Mouse (Mus musculus) heart, embryonic 16.5 days (tissue): Measurements from ENCODE around the gene Krt87. TPM values are rescaled to one million over a fixed set of nuclear protein-coding genes. Genes with fewer than 3 reads are reported as not detected.

Experiments
- ATAC-seq: fragments of 200-750 bp; cut with Nextera tagmentation; replicated peaks from 2 replicates; pipeline ENCODE4 v1.8.0; 2017; ENCODE audit warnings: moderate number of reproducible peaks; ENCODE audit not compliant: insufficient read depth, low FRiP score; ENCODE audit errors: extremely low read depth
- H3K27ac ChIP-seq: fragments of 300-500 bp; sonication (generic); 2 replicates; pipeline ENCODE4 v1.5.1; 2014; ENCODE audit warnings: mild to moderate bottlenecking, low read length, control low read depth, moderate library complexity
- H3K27me3 ChIP-seq: fragments of 300-500 bp; sonication (generic); 2 replicates; pipeline ENCODE4 v1.6.1; 2014; ENCODE audit warnings: low read length, mixed read lengths; ENCODE audit not compliant: control insufficient read depth, insufficient read depth
- H3K36me3 ChIP-seq: fragments of 300-500 bp; sonication (generic); 2 replicates; pipeline ENCODE4 v1.6.1; 2014; ENCODE audit not compliant: control insufficient read depth, insufficient read depth
- H3K4me1 ChIP-seq: fragments of 300-500 bp; sonication (generic); 2 replicates; pipeline ENCODE4 v1.6.1; 2014; ENCODE audit warnings: low read length, mixed read lengths; ENCODE audit not compliant: control insufficient read depth, insufficient read depth
- H3K4me2 ChIP-seq: fragments of 300-500 bp; sonication (generic); 2 replicates; pipeline ENCODE4 v1.6.1; 2014; ENCODE audit warnings: low read depth, mild to moderate bottlenecking, control low read depth, low read length
- H3K4me3 ChIP-seq: fragments of 300-500 bp; sonication (generic); 2 replicates; pipeline ENCODE4 v1.5.1; 2014; ENCODE audit warnings: mild to moderate bottlenecking, control low read depth, low read length
- H3K9ac ChIP-seq: fragments of 300-500 bp; sonication (generic); 2 replicates; pipeline ENCODE4 v1.6.1; 2014; ENCODE audit warnings: low read length, control low read depth
- H3K9me3 ChIP-seq: fragments of 300-500 bp; sonication (generic); replicated peaks from 2 replicates; pipeline ENCODE4 v1.6.1; 2016; ENCODE audit warnings: low read length; ENCODE audit not compliant: control insufficient read depth
- WGBS: fragments of 180-500 bp; shearing (Covaris S2); extraction: QIAGEN DNeasy Blood & Tissue Kit; methylation state at CpG from one replicate; pipeline ENCODE4 v1.1.7; 2014; 5-methylcytosine and 5-hydroxymethylcytosine counted together
- polyA plus RNA-seq: library from polyadenylated mRNA; unstranded; fragments of >200 nt; fragmentation: Nextera tagmentation; extraction: Ambion mirVana; gene quantifications from 2 replicates; pipeline ENCODE4 v1.2.1, GENCODE M21; 2015

Gene Krt87
- polyA plus RNA-seq, 1 experiment from 2014 or later: 0.14 TPM

- H3K4me3 ChIP-seq: no peak overlapping the region
- ATAC-seq: no peak
- no peaks in the 10 kb centered on the region for H3K36me3 ChIP-seq
- H3K4me1 ChIP-seq: peaks cover 33% of the 10 kb centered on the region
- H3K27ac ChIP-seq: no peak overlapping the region
- WGBS: 66% methylated on average over 7 of the region's 7 CpGs
- H3K4me2 ChIP-seq: no peak overlapping the region
- H3K9me3 ChIP-seq: no peaks in the 10 kb centered on the region
- no peaks in the 10 kb centered on the region for H3K27me3 ChIP-seq
- H3K9ac ChIP-seq: no peak overlapping the region
These were observed 54.0 kb downstream of the Krt87 start for GRCm38 (mm10) chr15:101384610-101385009.

GRCm38 (mm10) chr15:101382811-101383210 lies 55.8 kb downstream of the Krt87 start:
- Histone ChIP-seq H3K27ac (no peak overlapping the region), H3K27me3 (no peaks in the 10 kb centered on the region), H3K4me3 (no peak overlapping the region), H3K9ac (no peak overlapping the region), H3K36me3 (no peaks in the 10 kb centered on the region), H3K4me1 (peaks cover 26% of the 10 kb centered on the region), H3K9me3 (no peaks in the 10 kb centered on the region), H3K4me2 (no peak overlapping the region)
- ATAC-seq: peak; percentile 47
- WGBS: 57% methylated on average over 11 of the region's 11 CpGs

- WGBS: 50% methylated on average over 9 of the region's 9 CpGs
- no peak overlapping the region for H3K27ac ChIP-seq
- H3K9me3 ChIP-seq: no peaks in the 10 kb centered on the region
- H3K4me1 ChIP-seq: peaks cover 31% of the 10 kb centered on the region
- H3K4me3 ChIP-seq: no peak overlapping the region
- no peak overlapping the region for H3K4me2 ChIP-seq
- no peak overlapping the region for H3K9ac ChIP-seq
- no peaks in the 10 kb centered on the region for H3K36me3 ChIP-seq
- H3K27me3 ChIP-seq: no peaks in the 10 kb centered on the region
- no peak for ATAC-seq
These were observed 56.8 kb downstream of the Krt87 start for GRCm38 (mm10) chr15:101381758-101382157.

Other genes with a start within 250 kb of the Krt87 start
- 3.1 and 3.4 TPM in 2 replicates for gene Grasp, start 214.6 kb downstream of the Krt87 start, polyA plus RNA-seq
- gene Nr4a1, start 184.5 kb downstream of the Krt87 start, polyA plus RNA-seq: 12.6 and 13.5 TPM in 2 replicates
- gene Atg101, start 154.5 kb downstream of the Krt87 start, polyA plus RNA-seq: 64.5 and 68.9 TPM in 2 replicates
- gene 6030408B16Rik, start 145.6 kb downstream of the Krt87 start, polyA plus RNA-seq: 2.8 and 7.1 TPM in 2 replicates
- 8.7 and 9.0 TPM in 2 replicates for gene Krt80, start 68.6 kb downstream of the Krt87 start, polyA plus RNA-seq
- gene Krt7, start 27.8 kb downstream of the Krt87 start, polyA plus RNA-seq: 19.6 and 28.9 TPM in 2 replicates
- not detected in 2 replicates for gene Krt88, start 8.9 kb upstream of the Krt87 start, polyA plus RNA-seq
- not detected in 2 replicates for gene Krt81, start 24.9 kb upstream of the Krt87 start, polyA plus RNA-seq
- gene Krt86, start 34.7 kb upstream of the Krt87 start, polyA plus RNA-seq: not detected in 2 replicates
- 0.25 TPM in 1 of 2 replicates, not detected in the other for gene Krt83, start 52.7 kb upstream of the Krt87 start, polyA plus RNA-seq
- not detected in 2 replicates for gene Gm49425, start 78.5 kb upstream of the Krt87 start, polyA plus RNA-seq
- gene Krt84, start 94.0 kb upstream of the Krt87 start, polyA plus RNA-seq: not detected in 2 replicates
- not detected in 2 replicates for gene Krt82, start 111.9 kb upstream of the Krt87 start, polyA plus RNA-seq
- gene Krt90, start 124.1 kb upstream of the Krt87 start, polyA plus RNA-seq: not detected in 2 replicates
- 0.17 and 0.19 TPM in 2 replicates for gene Krt75, start 135.1 kb upstream of the Krt87 start, polyA plus RNA-seq
- gene Gm5414, start 189.4 kb upstream of the Krt87 start, polyA plus RNA-seq: not detected in 2 replicates
- not detected in 2 replicates for gene Gm5478, start 208.6 kb upstream of the Krt87 start, polyA plus RNA-seq
- gene Krt6b, start 241.5 kb upstream of the Krt87 start, polyA plus RNA-seq: 0.28 TPM in 1 of 2 replicates, not detected in the other